ENCODE assay signal across 9 mouse cellular contexts in the genomic region with DNA sequence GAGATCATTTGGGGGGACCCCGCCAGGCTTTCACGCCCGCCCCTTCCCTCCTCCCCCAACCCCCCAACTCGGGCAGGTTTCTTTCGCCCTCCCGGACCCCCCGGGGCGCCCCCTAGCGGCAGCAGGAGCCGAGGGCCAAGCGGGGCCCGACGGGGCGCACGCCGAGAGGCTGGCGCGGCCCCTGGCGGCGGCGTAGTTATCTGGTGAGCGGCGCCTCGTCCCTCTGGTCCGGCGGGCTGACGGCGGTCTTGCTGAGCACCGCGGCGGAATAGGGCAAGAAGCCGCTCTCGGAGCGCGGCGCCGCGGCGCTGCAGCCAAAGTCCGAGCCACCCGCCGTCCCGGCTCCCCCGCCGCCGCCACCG. TPM values are rescaled to one million over a fixed set of nuclear protein-coding genes. Genes with fewer than 3 reads are reported as not detected.
DNase-seq lines count a peak whose midpoint lies in the region; ATAC-seq and TF ChIP-seq lines count a peak whose summit lies in the region.
"Had no signal": no experiment of that assay in that cellular context is flagged by ENCODE, and none has a peak within 500 bp of the region (broad histone marks: within the 10 kb centered on the region; RNA-seq: fewer than 3 reads in every experiment).

No protein-coding gene starts in this region.

- 2% methylated on average over 32 of the region's 47 CpGs for WGBS in forebrain, postnatal 0 days
- WGBS in midbrain, embryonic 11.5 days: 0% methylated on average over 42 of the region's 47 CpGs

- no peaks in the 10 kb centered on the region for H3K9me3 ChIP-seq in forebrain, postnatal 0 days (ENCODE audit: low read length)
- H3K9me3 ChIP-seq in midbrain, embryonic 11.5 days (ENCODE audit: control insufficient read depth, low read length): no peaks in the 10 kb centered on the region

- peak overlapping the region; percentile 37 for H3K4me2 ChIP-seq in forebrain, postnatal 0 days (ENCODE audit: low read depth)
- H3K4me2 ChIP-seq in midbrain, embryonic 11.5 days: peak overlapping the region; percentile 37

- ATAC-seq in forebrain, postnatal 0 days: peak; percentile 16; the same call in 1 of the 2 replicates
- peak; percentile 67; the same call in 1 of the 2 replicates for ATAC-seq in midbrain, embryonic 11.5 days (ENCODE audit: low FRiP score)
- no peak for ATAC-seq in monocyte, adult 5-6 weeks (replicated peaks; ENCODE audit: insufficient number of reproducible peaks, low FRiP score, low TSS enrichment, poor library complexity, severe bottlenecking)

- H3K4me3 ChIP-seq in gastrocnemius, adult 2 months: peak overlapping the region; percentile 64
- H3K4me3 ChIP-seq in forebrain, postnatal 0 days (ENCODE audit: low read depth, low read length): peak overlapping the region; percentile 21
- H3K4me3 ChIP-seq in midbrain, embryonic 11.5 days (ENCODE audit: low read depth, low read length): peak overlapping the region; percentile 29

- H3K36me3 ChIP-seq in forebrain, postnatal 0 days (ENCODE audit: insufficient read depth): no peaks in the 10 kb centered on the region
- H3K36me3 ChIP-seq in midbrain, embryonic 11.5 days (ENCODE audit: control insufficient read depth, insufficient read depth, low read length): no peaks in the 10 kb centered on the region

- peaks cover 61% of the 10 kb centered on the region for H3K27me3 ChIP-seq in forebrain, postnatal 0 days (ENCODE audit: insufficient read depth, low read length)
- H3K27me3 ChIP-seq in midbrain, embryonic 11.5 days (ENCODE audit: control insufficient read depth, insufficient read depth, low read length): peaks cover 88% of the 10 kb centered on the region
- H3K27me3 ChIP-seq: CH12.LX had no signal

- intact Hi-C loops in gastrocnemius, adult 2 months (cut with DNase I): no loop called here
- intact Hi-C loops in gastrocnemius, postnatal 36 days (cut with DNase I): loop anchor here (10.0 kb wide), 2 partner anchors 191 to 1381 kb away; a partner anchor contains a TSS

- DNase-seq in gastrocnemius, adult 2 months: peak; percentile 77
- no peak for DNase-seq in gastrocnemius, postnatal 36 days
- peak; percentile 49 for DNase-seq in R1 (ENCODE audit: low read depth, low spot score)
- DNase-seq in forebrain, postnatal 0 days: peak; percentile 2
- peak; percentile 47 to 70 for DNase-seq in kidney, postnatal 25 days
- peak; percentile 92 for DNase-seq in midbrain, embryonic 11.5 days (ENCODE audit: low spot score, missing footprints)
- no peak for DNase-seq in Muller cell, postnatal 12 days (ENCODE audit: inconsistent ontology term)

- peak; percentile 65 for TF ChIP-seq CTCF in gastrocnemius, adult 2 months (IDR thresholded peaks at IDR 0.05)
- peak; percentile 33 for TF ChIP-seq CTCF in forebrain, postnatal 0 days (IDR thresholded peaks at IDR 0.05; ENCODE audit: low read depth)

- no peak overlapping the region for H3K9ac ChIP-seq in forebrain, postnatal 0 days
- no peak overlapping the region for H3K9ac ChIP-seq in midbrain, embryonic 11.5 days (ENCODE audit: low read length)

- no peaks in the 10 kb centered on the region for H3K4me1 ChIP-seq in forebrain, postnatal 0 days (ENCODE audit: insufficient read depth)
- H3K4me1 ChIP-seq in midbrain, embryonic 11.5 days (ENCODE audit: control insufficient read depth, insufficient read depth, low read length): peaks cover 4% of the 10 kb centered on the region; the same call in 1 of the 2 replicates

- H3K27ac ChIP-seq in gastrocnemius, adult 2 months: no peak overlapping the region
- no peak overlapping the region for H3K27ac ChIP-seq in forebrain, postnatal 0 days (ENCODE audit: low read depth, low read length)
- H3K27ac ChIP-seq in midbrain, embryonic 11.5 days (ENCODE audit: low read depth, low read length): no peak overlapping the region

RNA-seq across cellular contexts. Expression of a gene that starts 4.0 kb away (rescaled TPM):
- not detected for total RNA-seq in gastrocnemius, adult 2 months (2021)
- not detected for total RNA-seq in gastrocnemius, postnatal 36 days (2021)
- total RNA-seq in forebrain, postnatal 0 days (2014; rRNA removed): not detected in 2 replicates
- polyA plus RNA-seq in forebrain, postnatal 0 days (2015; fragmentation: Nextera tagmentation; extraction: Ambion mirVana): not detected in 2 replicates
- polyA plus RNA-seq in midbrain, embryonic 11.5 days (2014; fragmentation: Nextera tagmentation; extraction: Ambion mirVana): 1.5 and 1.9 TPM in 2 replicates
- total RNA-seq in monocyte, adult 5-6 weeks (2017): not detected in 3 replicates
- total RNA-seq: CH12.LX had no signal

RNA-seq across cellular contexts. Expression of a gene that starts 12.7 kb away (rescaled TPM):
- not detected for total RNA-seq in gastrocnemius, adult 2 months (2021)
- total RNA-seq in gastrocnemius, postnatal 36 days (2021): not detected
- total RNA-seq in forebrain, postnatal 0 days (2014; rRNA removed): not detected in 2 replicates
- polyA plus RNA-seq in forebrain, postnatal 0 days (2015; fragmentation: Nextera tagmentation; extraction: Ambion mirVana): not detected in 2 replicates
- not detected in 2 replicates for polyA plus RNA-seq in midbrain, embryonic 11.5 days (2014; fragmentation: Nextera tagmentation; extraction: Ambion mirVana)
- total RNA-seq in monocyte, adult 5-6 weeks (2017): not detected in 3 replicates
- total RNA-seq: CH12.LX had no signal

RNA-seq across cellular contexts. Expression of a gene that starts 19.4 kb away (rescaled TPM):
- not detected for total RNA-seq in gastrocnemius, adult 2 months (2021)
- total RNA-seq in gastrocnemius, postnatal 36 days (2021): not detected
- total RNA-seq in forebrain, postnatal 0 days (2014; rRNA removed): not detected in 2 replicates
- not detected in 2 replicates for polyA plus RNA-seq in forebrain, postnatal 0 days (2015; fragmentation: Nextera tagmentation; extraction: Ambion mirVana)
- polyA plus RNA-seq in midbrain, embryonic 11.5 days (2014; fragmentation: Nextera tagmentation; extraction: Ambion mirVana): not detected in 2 replicates
- not detected in 3 replicates for total RNA-seq in monocyte, adult 5-6 weeks (2017)
- total RNA-seq: CH12.LX had no signal

RNA-seq across cellular contexts. Expression of a gene that starts 24.0 kb away (rescaled TPM):
- not detected for total RNA-seq in gastrocnemius, adult 2 months (2021)
- total RNA-seq in gastrocnemius, postnatal 36 days (2021): not detected
- total RNA-seq in forebrain, postnatal 0 days (2014; rRNA removed): not detected in 2 replicates
- polyA plus RNA-seq in forebrain, postnatal 0 days (2015; fragmentation: Nextera tagmentation; extraction: Ambion mirVana): not detected in 2 replicates
- polyA plus RNA-seq in midbrain, embryonic 11.5 days (2014; fragmentation: Nextera tagmentation; extraction: Ambion mirVana): not detected in 2 replicates
- not detected in 3 replicates for total RNA-seq in monocyte, adult 5-6 weeks (2017)
- total RNA-seq: CH12.LX had no signal

RNA-seq across cellular contexts. Expression of a gene that starts 36.3 kb away (rescaled TPM):
- total RNA-seq in gastrocnemius, adult 2 months (2021): 1 to 10 TPM; 4.0 to 4.8 TPM
- total RNA-seq in gastrocnemius, postnatal 36 days (2021): 1 to 10 TPM; 3.8 to 4.6 TPM
- not detected in 2 replicates for total RNA-seq in forebrain, postnatal 0 days (2014; rRNA removed)
- not detected in 2 replicates for polyA plus RNA-seq in forebrain, postnatal 0 days (2015; fragmentation: Nextera tagmentation; extraction: Ambion mirVana)
- polyA plus RNA-seq in midbrain, embryonic 11.5 days (2014; fragmentation: Nextera tagmentation; extraction: Ambion mirVana): not detected in 2 replicates
- total RNA-seq in monocyte, adult 5-6 weeks (2017): not detected in 3 replicates
- total RNA-seq: CH12.LX had no signal

Comparison
In these comparisons a context has a peak if more than half of its experiments do, and no peak if none do; other contexts are left out.
1. DNase-seq: peak in gastrocnemius, adult 2 months (single experiment), R1 (single experiment), forebrain, postnatal 0 days (single experiment), kidney, postnatal 25 days (2 of 2) and midbrain, embryonic 11.5 days (single experiment); none in gastrocnemius, postnatal 36 days (0 of 2) and Muller cell, postnatal 12 days (single experiment).
2. Peak in every context shown above with its lines, with median percentiles within 50 percentile points of each other: H3K4me3 ChIP-seq.